Mouse (Mus musculus): ENCODE data around the gene Olfr843. TPM values are rescaled to one million over a fixed set of nuclear protein-coding genes. Genes with fewer than 3 reads are reported as not detected.

The Olfr843 gene
- polyA plus RNA-seq (2014; fragmentation: Illumina TruSeq; extraction: RNeasy Lipid Tissue Mini Kit (QIAGEN cat#74804)): not detected

GRCm38 (mm10) chr9:19251887-19252286 is at the start of gene Olfr843:
Gene Olfr843 (minus strand): TSS chr9:19251987.

Other genes starting within 250 kb of the Olfr843 start
- gene Olfr835, start 219.3 kb downstream of the Olfr843 start, polyA plus RNA-seq (2014; fragmentation: Illumina TruSeq; extraction: RNeasy Lipid Tissue Mini Kit (QIAGEN cat#74804)): not detected
- gene Olfr836, start 131.6 kb downstream of the Olfr843 start, polyA plus RNA-seq (2014; fragmentation: Illumina TruSeq; extraction: RNeasy Lipid Tissue Mini Kit (QIAGEN cat#74804)): not detected
- gene Olfr837, start 115.7 kb downstream of the Olfr843 start, polyA plus RNA-seq (2014; fragmentation: Illumina TruSeq; extraction: RNeasy Lipid Tissue Mini Kit (QIAGEN cat#74804)): not detected
- not detected for gene Olfr839-ps1, start 74.7 kb downstream of the Olfr843 start, polyA plus RNA-seq (2014; fragmentation: Illumina TruSeq; extraction: RNeasy Lipid Tissue Mini Kit (QIAGEN cat#74804))
- gene Olfr844, start 64.4 kb upstream of the Olfr843 start, polyA plus RNA-seq (2014; fragmentation: Illumina TruSeq; extraction: RNeasy Lipid Tissue Mini Kit (QIAGEN cat#74804)): not detected
- gene Olfr845, start 84.5 kb upstream of the Olfr843 start, polyA plus RNA-seq (2014; fragmentation: Illumina TruSeq; extraction: RNeasy Lipid Tissue Mini Kit (QIAGEN cat#74804)): not detected
- gene Olfr846, start 112.0 kb upstream of the Olfr843 start, polyA plus RNA-seq (2014; fragmentation: Illumina TruSeq; extraction: RNeasy Lipid Tissue Mini Kit (QIAGEN cat#74804)): not detected
- gene Olfr847, start 126.7 kb upstream of the Olfr843 start, polyA plus RNA-seq (2014; fragmentation: Illumina TruSeq; extraction: RNeasy Lipid Tissue Mini Kit (QIAGEN cat#74804)): not detected
- gene Olfr849, start 188.3 kb upstream of the Olfr843 start, polyA plus RNA-seq (2014; fragmentation: Illumina TruSeq; extraction: RNeasy Lipid Tissue Mini Kit (QIAGEN cat#74804)): not detected
- not detected for gene Olfr850, start 226.3 kb upstream of the Olfr843 start, polyA plus RNA-seq (2014; fragmentation: Illumina TruSeq; extraction: RNeasy Lipid Tissue Mini Kit (QIAGEN cat#74804))
- gene Olfr851, start 241.3 kb upstream of the Olfr843 start, polyA plus RNA-seq (2014; fragmentation: Illumina TruSeq; extraction: RNeasy Lipid Tissue Mini Kit (QIAGEN cat#74804)): not detected

Data from ovary, adult 10 weeks (tissue).